Mouse (Mus musculus) liver, embryonic 14.5 days (tissue): Measurements from ENCODE around the gene Gprc5d.

Experiments used
- CTCF ChIP-seq: IDR thresholded peaks from 2 replicates; pipeline ENCODE4 v1.5.1; 2016; ENCODE audit warnings: antibody characterized with exemption, low read depth, control low read depth
- EP300 ChIP-seq: IDR thresholded peaks from 2 replicates; pipeline ENCODE4 v1.6.1; 2016; ENCODE audit warnings: antibody characterized with exemption, low read depth

- no peak for TF ChIP-seq EP300
- no peak for TF ChIP-seq CTCF
These were observed 31.1 kb upstream of the Gprc5d start for GRCm38 (mm10) chr6:135149175-135149574.
